Mouse (Mus musculus): Measurements from ENCODE around the gene Cyp21a1.

DNA sequence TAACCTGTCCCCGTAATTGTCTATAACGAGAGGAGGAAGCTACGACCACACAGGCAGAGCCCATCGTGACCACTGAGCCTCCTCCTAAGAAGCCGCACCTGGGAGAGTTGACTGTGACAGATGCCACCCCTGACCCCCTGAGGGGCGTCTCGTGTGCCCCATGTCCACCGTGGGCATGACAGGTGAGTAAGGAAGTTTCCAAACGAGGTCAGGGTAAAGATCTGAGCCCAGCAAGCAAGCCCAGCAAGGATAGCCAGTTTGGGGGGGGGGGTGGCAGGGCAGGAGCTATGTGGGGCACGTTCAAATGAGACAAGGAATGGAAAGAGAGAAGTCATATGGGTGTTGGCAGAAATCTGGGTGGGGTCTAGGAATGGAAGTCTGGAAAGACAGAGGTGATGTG is 9.3 kb downstream of the Cyp21a1 start:
- TF ChIP-seq CTCF (IDR thresholded peaks at IDR 0.05; ENCODE audit: control insufficient read depth, insufficient read depth, insufficient read length) (no peak), MAX (IDR thresholded peaks at IDR 0.05) (no peak), FOSL1 (IDR thresholded peaks at IDR 0.05; ENCODE audit: insufficient read depth, low read length, poor library complexity, severe bottlenecking) (no peak), MYOD1 (IDR thresholded peaks at IDR 0.05; ENCODE audit: control insufficient read depth, insufficient read length, low read depth) (no peak)
